Mouse (Mus musculus): ENCODE data around the gene Nup62cl.

GRCm38 (mm10) chrX:139997740-139998690, 64.5 kb downstream of the Nup62cl start, which contains the start of gene Rbm41:
- TF ChIP-seq CTCF (IDR thresholded peaks at IDR 0.05), result no peak
- no peak for TF ChIP-seq EP300 (IDR thresholded peaks at IDR 0.05)

Data from lung, postnatal 0 days (tissue).